Mouse (Mus musculus): ENCODE results near the gene Med25.

GRCm38 (mm10) chr7:44868465-44868864 is 24.0 kb downstream of the Med25 start:
- TF ChIP-seq CTCF (IDR thresholded peaks at IDR 0.05; ENCODE audit: low read depth) (no peak), EP300 (IDR thresholded peaks at IDR 0.05; ENCODE audit: low read depth) (no peak)

All from liver, embryonic 14.5 days (tissue).